Mouse (Mus musculus) lung, embryonic 15.5 days (tissue): ENCODE data around the gene Ppp1r1b. TPM values are rescaled to one million over a fixed set of nuclear protein-coding genes. Genes with fewer than 3 reads are reported as not detected.

Experiments used
- ATAC-seq: fragments of 200-750 bp; cut with Nextera tagmentation; 2 replicates; pipeline ENCODE4 v1.8.0; 2017; ENCODE audit warnings: moderate number of reproducible peaks, borderline replicate concordance; ENCODE audit not compliant: low FRiP score, low TSS enrichment; ENCODE audit errors: extremely low read depth
- H3K27ac ChIP-seq: fragments of 300-500 bp; sonication (generic); 2 replicates; pipeline ENCODE4 v1.5.1; 2015; ENCODE audit warnings: moderate library complexity, mild to moderate bottlenecking, inconsistent platforms
- H3K27me3 ChIP-seq: fragments of 300-500 bp; sonication (generic); 2 replicates; pipeline ENCODE4 v1.6.1; 2015; ENCODE audit warnings: inconsistent platforms
- H3K36me3 ChIP-seq: fragments of 300-500 bp; sonication (generic); 2 replicates; pipeline ENCODE4 v1.6.1; 2015; ENCODE audit warnings: inconsistent platforms
- H3K4me1 ChIP-seq: fragments of 300-500 bp; sonication (generic); 2 replicates; pipeline ENCODE4 v1.6.1; 2015; ENCODE audit warnings: inconsistent platforms
- H3K4me2 ChIP-seq: fragments of 300-500 bp; sonication (generic); 2 replicates; pipeline ENCODE4 v1.6.1; 2015; ENCODE audit warnings: inconsistent platforms, mild to moderate bottlenecking, moderate library complexity
- H3K4me3 ChIP-seq: fragments of 300-500 bp; sonication (generic); 2 replicates; pipeline ENCODE4 v1.5.1; 2015; ENCODE audit warnings: mild to moderate bottlenecking, inconsistent platforms
- H3K9ac ChIP-seq: fragments of 300-500 bp; sonication (generic); 2 replicates; pipeline ENCODE4 v1.6.1; 2015; ENCODE audit warnings: inconsistent platforms
- H3K9me3 ChIP-seq: fragments of 300-500 bp; sonication (generic); 2 replicates; pipeline ENCODE4 v1.6.1; 2016; ENCODE audit warnings: inconsistent platforms
- WGBS: fragments of 180-500 bp; shearing (Covaris S2); methylation state at CpG from one replicate; pipeline ENCODE4 v1.1.7; 2015; 5-methylcytosine and 5-hydroxymethylcytosine counted together
- polyA plus RNA-seq: library from polyadenylated mRNA; unstranded; fragments of >200 nt; fragmentation: Nextera tagmentation; extraction: Ambion mirVana; gene quantifications from 2 replicates; pipeline ENCODE4 v1.2.1, GENCODE M21; 2015

Ppp1r1b gene
- polyA plus RNA-seq, 1 experiment from 2014 or later, result 5.5 TPM

- Histone ChIP-seq H3K36me3 (no peaks in the 10 kb centered on the region), H3K4me3 (no peak overlapping the region), H3K27ac (peak overlapping the region; percentile 78), H3K27me3 (peaks cover 13% of the 10 kb centered on the region; the same call in 1 of the 2 replicates), H3K4me2 (no peak overlapping the region), H3K9me3 (no peaks in the 10 kb centered on the region), H3K4me1 (peaks cover 51% of the 10 kb centered on the region), H3K9ac (no peak overlapping the region)
- WGBS, result 43% methylated on average over 6 of the region's 6 CpGs
- ATAC-seq, result peak; percentile 55
These were observed 45.1 kb downstream of the Ppp1r1b start for GRCm38 (mm10) chr11:98393317-98393716.

GRCm38 (mm10) chr11:98394301-98394700, 46.1 kb downstream of the Ppp1r1b start:
- H3K36me3 ChIP-seq, result no peaks in the 10 kb centered on the region
- H3K9me3 ChIP-seq, result no peaks in the 10 kb centered on the region
- 0 out of 2 replicates have a peak, but pooled peaks cover 4% of the 10 kb centered on the region for H3K27me3 ChIP-seq
- no peak overlapping the region; the same call in 1 of the 2 replicates for H3K4me2 ChIP-seq
- H3K27ac ChIP-seq, result peak overlapping the region; percentile 81
- WGBS, result 20% methylated on average over 6 of the region's 6 CpGs
- no peak for ATAC-seq
- H3K4me1 ChIP-seq, result peaks cover 42% of the 10 kb centered on the region
- no peak overlapping the region for H3K9ac ChIP-seq
- no peak overlapping the region for H3K4me3 ChIP-seq

- no peaks in the 10 kb centered on the region for H3K36me3 ChIP-seq
- H3K4me3 ChIP-seq, result no peak overlapping the region
- H3K27ac ChIP-seq, result peak overlapping the region; percentile 81
- no peaks in the 10 kb centered on the region for H3K9me3 ChIP-seq
- H3K9ac ChIP-seq, result 0 out of 2 replicates have a peak overlapping the region, but pooled peaks have one; percentile 4
- 0 out of 2 replicates have a peak, but pooled peaks cover 4% of the 10 kb centered on the region for H3K27me3 ChIP-seq
- 36% methylated on average over 4 of the region's 4 CpGs for whole genome bisulfite sequencing
- H3K4me1 ChIP-seq, result peaks cover 46% of the 10 kb centered on the region
- H3K4me2 ChIP-seq, result no peak overlapping the region
- no peak for ATAC-seq
These were observed 46.8 kb downstream of the Ppp1r1b start for GRCm38 (mm10) chr11:98395041-98395440.

GRCm38 (mm10) chr11:98397946-98398345, 49.7 kb downstream of the Ppp1r1b start:
- Histone ChIP-seq H3K9ac (no peak overlapping the region), H3K4me2 (no peak overlapping the region), H3K27ac (no peak overlapping the region), H3K4me1 (peaks cover 37% of the 10 kb centered on the region), H3K36me3 (no peaks in the 10 kb centered on the region), H3K4me3 (no peak overlapping the region), H3K27me3 (no peaks in the 10 kb centered on the region), H3K9me3 (no peaks in the 10 kb centered on the region)
- 86% methylated on average over 7 of the region's 7 CpGs for WGBS
- ATAC-seq, result no peak

- no peaks in the 10 kb centered on the region for H3K27me3 ChIP-seq
- peaks cover 14% of the 10 kb centered on the region for H3K4me1 ChIP-seq
- peak within 1 kb of the TSS; percentile 66 for H3K4me2 ChIP-seq
- no peaks in the 10 kb centered on the region for H3K36me3 ChIP-seq
- H3K9me3 ChIP-seq, result no peaks in the 10 kb centered on the region
- ATAC-seq, result peak; percentile 87
- WGBS, result 2% methylated on average over 40 of the region's 40 CpGs
- peak within 1 kb of the TSS; percentile 68 for H3K9ac ChIP-seq
- H3K27ac ChIP-seq, result peak within 1 kb of the TSS; percentile 99
- peak within 1 kb of the TSS; percentile 84 for H3K4me3 ChIP-seq
These were observed 52.0 kb downstream of the Ppp1r1b start, which contains the start of gene Pgap3 for GRCm38 (mm10) chr11:98400161-98400726. TSS of gene Pgap3 (minus strand) at chr11:98400490.

- ATAC-seq, result no peak
- peak overlapping the region; percentile 84 for H3K4me3 ChIP-seq
- H3K4me1 ChIP-seq, result peaks cover 12% of the 10 kb centered on the region
- no peaks in the 10 kb centered on the region for H3K9me3 ChIP-seq
- no peaks in the 10 kb centered on the region for H3K36me3 ChIP-seq
- 41% methylated on average over 3 of the region's 3 CpGs for WGBS
- H3K4me2 ChIP-seq, result peak overlapping the region; percentile 66
- no peaks in the 10 kb centered on the region for H3K27me3 ChIP-seq
- H3K27ac ChIP-seq, result peak overlapping the region; percentile 99
- H3K9ac ChIP-seq, result peak overlapping the region; percentile 68; the same call in 1 of the 2 replicates
These were observed 52.6 kb downstream of the Ppp1r1b start for GRCm38 (mm10) chr11:98400816-98401215.

GRCm38 (mm10) chr11:98406621-98407020, 58.4 kb downstream of the Ppp1r1b start:
- Histone ChIP-seq H3K9ac (no peak overlapping the region), H3K27me3 (no peaks in the 10 kb centered on the region), H3K4me2 (no peak overlapping the region), H3K9me3 (no peaks in the 10 kb centered on the region), H3K36me3 (no peaks in the 10 kb centered on the region), H3K27ac (no peak overlapping the region), H3K4me1 (peaks cover 18% of the 10 kb centered on the region), H3K4me3 (no peak overlapping the region)
- WGBS, result 70% methylated on average over 6 of the region's 6 CpGs
- ATAC-seq, result no peak

Other genes with a start within 250 kb of the Ppp1r1b start
- 14.0 and 17.6 TPM in 2 replicates for gene Fbxl20, start 198.0 kb upstream of the Ppp1r1b start, polyA plus RNA-seq
- 57.8 and 60.8 TPM in 2 replicates for gene Med1, start 155.1 kb upstream of the Ppp1r1b start, polyA plus RNA-seq
- 8.8 and 10.0 TPM in 2 replicates for gene Cdk12, start 145.3 kb upstream of the Ppp1r1b start, polyA plus RNA-seq
- gene Neurod2, start 18.8 kb upstream of the Ppp1r1b start, polyA plus RNA-seq, result 0.05 TPM in 1 of 2 replicates, not detected in the other
- 45.2 and 52.5 TPM in 2 replicates for gene Stard3, start 10.0 kb downstream of the Ppp1r1b start, polyA plus RNA-seq
- gene Tcap, start 35.4 kb downstream of the Ppp1r1b start, polyA plus RNA-seq, result 5.1 and 7.5 TPM in 2 replicates
- 0.12 TPM in 1 of 2 replicates, not detected in the other for gene Pnmt, start 38.0 kb downstream of the Ppp1r1b start, polyA plus RNA-seq
- 13.0 and 14.7 TPM in 2 replicates for gene Pgap3, start 52.1 kb downstream of the Ppp1r1b start, polyA plus RNA-seq
- 37.2 and 39.4 TPM in 2 replicates for gene Erbb2, start 64.1 kb downstream of the Ppp1r1b start, polyA plus RNA-seq
- 76.8 and 78.0 TPM in 2 replicates for gene Mien1, start 90.6 kb downstream of the Ppp1r1b start, polyA plus RNA-seq
- gene Grb7, start 98.0 kb downstream of the Ppp1r1b start, polyA plus RNA-seq, result 45.3 and 49.6 TPM in 2 replicates
- gene Ikzf3, start 197.6 kb downstream of the Ppp1r1b start, polyA plus RNA-seq, result 0.49 and 1.2 TPM in 2 replicates
- 0.14 TPM in 1 of 2 replicates, not detected in the other for gene Zpbp2, start 202.7 kb downstream of the Ppp1r1b start, polyA plus RNA-seq
- 54.6 and 55.2 TPM in 2 replicates for gene Ormdl3, start 239.0 kb downstream of the Ppp1r1b start, polyA plus RNA-seq
- gene Lrrc3c, start 249.9 kb downstream of the Ppp1r1b start, polyA plus RNA-seq, result not detected in 2 replicates